Mouse (Mus musculus) thymus, adult 18-20 months (tissue): Measurements from ENCODE around the gene Igsf21.

Source experiments
- DNase-seq, 2 experiments: peaks; one replicate each; pipeline ENCODE4 v3.0.0; 2022; ENCODE audit warnings: mixed read lengths in 2 of 2

The Igsf21 gene

DNA sequence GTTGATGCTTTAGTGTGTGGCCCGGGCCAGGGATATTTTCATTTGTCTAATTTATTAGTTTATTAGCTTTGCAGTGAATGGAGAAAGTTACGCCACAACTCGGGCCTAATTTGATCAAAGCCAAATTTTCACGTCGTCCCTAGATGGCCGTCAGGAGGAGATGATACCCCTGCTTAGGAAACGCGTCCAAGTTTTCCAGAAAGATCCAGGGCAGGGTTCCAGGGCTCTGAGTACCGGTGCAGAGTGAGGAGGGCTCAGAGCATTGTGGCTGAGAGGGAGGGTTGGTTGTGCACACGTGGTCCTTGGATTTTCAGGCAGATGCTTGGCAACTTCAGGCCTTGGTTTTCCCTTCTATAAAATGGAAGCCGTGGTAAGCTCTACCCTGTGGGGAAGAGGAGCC lies 154.2 kb downstream of the Igsf21 start:
- DNase-seq: no peak

DNA sequence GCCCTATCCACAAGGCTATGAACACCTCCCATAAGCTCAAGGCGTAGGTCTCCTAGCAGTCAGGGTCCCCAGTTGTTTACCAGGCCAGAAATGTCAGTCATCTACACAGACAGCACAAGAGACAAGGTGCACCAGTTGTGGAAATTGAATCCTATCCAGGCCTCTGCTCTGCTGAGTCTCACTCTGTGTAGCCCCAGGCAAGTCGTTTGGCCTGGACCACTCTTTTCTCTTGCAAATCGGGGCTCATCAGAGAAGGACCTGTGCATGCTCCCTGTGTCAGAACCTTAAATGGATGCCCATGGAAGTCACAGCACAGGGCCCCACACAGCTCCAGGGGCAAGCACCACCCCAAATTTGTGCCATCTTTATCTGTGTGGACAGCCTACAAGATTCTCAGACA lies 154.9 kb downstream of the Igsf21 start:
- no peak for DNase-seq

DNA sequence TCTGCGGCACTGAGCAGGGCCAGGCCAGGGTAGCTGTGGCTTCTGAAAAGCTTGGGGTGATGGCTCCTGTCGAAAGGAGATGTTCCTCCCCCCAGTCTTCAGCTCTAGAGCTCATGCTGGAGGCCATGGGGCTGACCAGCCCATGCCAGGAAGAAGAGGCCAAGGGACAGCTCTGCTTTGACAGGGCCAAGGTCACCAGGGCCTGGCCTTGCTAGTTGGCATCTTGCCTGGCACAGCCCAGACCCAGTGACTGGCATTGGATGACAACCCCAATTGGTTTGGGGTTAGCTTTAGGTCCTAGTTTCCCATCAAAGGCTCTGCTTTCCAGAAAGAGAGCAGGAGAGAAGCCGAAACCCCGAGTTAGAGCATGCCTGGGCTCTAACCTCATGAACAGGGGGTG lies 156.9 kb downstream of the Igsf21 start:
- no peak for DNase-seq

DNA sequence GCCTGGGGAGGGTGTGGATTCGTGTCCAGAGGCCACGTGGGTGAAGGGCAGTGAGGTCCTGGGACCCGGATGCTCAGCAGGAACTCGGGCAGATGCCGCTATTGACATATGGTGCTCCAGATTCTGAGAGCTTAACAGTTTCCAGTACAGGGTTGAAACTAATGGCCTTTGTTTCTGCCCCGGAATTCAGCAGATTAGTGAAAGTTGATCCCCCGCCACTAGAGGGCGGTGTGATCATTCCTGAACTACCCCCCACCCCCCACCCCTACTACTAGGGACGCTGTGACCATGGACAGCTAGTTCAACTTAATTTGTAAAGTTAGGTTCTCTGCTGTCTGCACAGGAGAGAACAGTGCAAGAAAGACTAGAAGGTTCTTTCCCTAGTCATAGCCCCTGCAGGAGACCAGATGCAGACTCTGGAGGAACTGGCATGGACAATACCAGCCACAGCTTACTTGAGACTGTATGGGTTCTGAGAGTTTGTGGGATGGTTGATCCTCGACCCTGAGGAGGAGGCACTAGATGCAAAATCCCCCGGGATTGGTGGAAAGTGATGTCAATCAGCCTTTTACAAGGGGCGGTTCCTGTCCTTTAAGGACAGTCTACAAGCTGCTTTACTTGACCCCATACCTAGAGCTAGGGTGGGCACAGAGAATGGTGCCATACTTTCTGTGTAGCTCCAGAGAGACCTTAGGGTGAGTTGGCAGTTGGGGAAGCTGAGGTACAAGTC lies 157.7 kb downstream of the Igsf21 start:
- DNase-seq: no peak

DNA sequence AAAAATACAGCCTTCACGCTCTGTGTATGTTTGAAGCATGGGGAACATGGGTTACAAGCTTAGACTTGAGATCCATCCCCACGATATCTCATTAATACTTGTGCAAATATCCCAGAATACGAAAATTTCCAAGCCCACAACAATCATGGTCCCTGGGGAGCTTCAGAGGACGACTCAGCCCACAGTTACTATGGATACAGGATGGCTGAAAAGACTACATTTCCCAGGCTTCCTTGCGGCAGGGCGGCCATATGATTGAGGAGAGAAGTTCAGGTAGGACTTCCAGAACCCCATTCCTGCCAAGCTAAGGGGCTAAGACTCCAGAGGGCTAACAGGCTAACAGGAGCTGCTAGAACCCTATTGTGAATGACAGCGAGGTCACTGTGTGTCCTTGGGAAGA lies 160.4 kb downstream of the Igsf21 start:
- no peak for DNase-seq

DNA sequence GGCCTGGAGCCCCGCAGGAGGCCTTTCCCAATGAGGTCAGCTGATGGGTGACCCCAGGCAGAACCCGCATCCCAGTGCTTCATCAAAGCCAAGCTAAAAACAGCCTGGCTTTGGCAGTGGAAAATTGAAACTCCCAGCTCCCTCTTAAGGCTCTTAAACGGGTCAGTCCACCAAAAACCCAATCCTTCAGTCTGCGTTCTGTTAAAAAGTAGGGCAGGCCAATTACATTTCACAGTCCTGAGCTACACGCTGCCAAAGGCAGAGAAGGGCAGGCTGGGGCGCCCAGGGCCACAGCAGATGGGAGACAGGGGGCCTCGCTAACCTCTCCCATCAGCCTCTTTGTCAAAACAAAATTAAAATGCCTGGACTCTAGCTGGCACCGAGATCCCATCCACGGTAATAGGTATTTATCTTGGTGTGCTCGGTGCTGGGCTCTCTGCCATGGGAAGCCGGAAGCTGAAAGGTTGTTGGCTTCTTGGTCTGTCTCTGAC lies 162.0 kb downstream of the Igsf21 start:
- no peak for DNase-seq

DNA sequence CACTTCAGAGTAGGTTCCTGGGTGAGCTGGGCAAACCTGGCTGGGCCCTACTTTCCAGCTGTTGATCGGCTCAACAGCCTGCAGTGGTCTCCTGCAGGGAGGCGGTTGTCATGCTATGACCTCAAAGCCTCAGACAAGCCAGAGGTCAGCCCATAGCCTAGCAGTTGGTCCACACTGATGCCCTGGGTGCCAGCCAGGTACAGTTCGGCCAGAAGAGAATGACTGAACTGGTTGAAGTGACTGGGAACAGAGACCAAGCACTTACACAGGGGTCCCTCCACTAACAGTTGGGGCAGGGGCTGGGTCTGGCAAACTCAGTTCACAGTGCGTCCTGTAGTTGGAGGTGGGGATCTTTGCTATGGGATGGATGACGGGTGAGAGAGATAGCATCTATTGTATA lies 162.5 kb downstream of the Igsf21 start:
- no peak for DNase-seq

DNA sequence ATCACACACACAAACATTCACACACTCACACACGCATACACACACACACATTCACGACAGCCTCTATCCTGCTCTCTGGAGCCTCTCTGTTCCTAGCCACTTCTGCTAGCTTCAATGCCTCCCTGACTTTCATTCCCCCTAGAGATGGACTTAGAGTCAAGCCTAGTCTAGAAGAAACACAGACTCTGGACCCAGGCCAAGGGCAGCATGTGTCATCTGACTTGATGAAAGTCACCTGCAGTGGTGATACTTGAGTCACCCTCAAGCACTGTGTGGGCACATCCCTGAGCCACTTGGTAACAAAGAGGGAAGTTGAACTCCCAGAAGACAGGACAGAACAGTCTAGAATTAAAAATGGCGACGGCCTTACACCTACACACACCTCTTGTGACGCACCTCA lies 168.2 kb downstream of the Igsf21 start:
- no peak for DNase-seq

DNA sequence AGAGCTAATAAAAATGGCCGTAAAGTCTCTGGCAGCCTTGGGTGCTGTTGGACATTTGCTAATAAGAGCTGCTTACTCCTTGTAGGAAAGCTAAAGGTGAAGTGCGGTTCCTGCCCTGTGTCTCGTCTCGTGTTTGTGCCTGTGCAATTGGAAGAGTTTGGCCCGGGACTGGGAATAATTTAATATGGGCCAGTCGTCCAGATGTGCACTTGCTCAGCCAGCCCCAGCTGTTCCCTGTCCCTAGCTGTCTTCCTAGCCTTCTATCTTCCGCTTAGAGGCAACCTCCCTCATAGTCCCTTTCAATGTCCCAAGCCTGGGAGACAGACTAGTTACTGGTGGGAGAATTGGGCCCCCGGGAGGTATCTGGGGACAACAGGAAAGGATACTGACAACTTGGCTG lies 169.0 kb downstream of the Igsf21 start:
- no peak for DNase-seq

DNA sequence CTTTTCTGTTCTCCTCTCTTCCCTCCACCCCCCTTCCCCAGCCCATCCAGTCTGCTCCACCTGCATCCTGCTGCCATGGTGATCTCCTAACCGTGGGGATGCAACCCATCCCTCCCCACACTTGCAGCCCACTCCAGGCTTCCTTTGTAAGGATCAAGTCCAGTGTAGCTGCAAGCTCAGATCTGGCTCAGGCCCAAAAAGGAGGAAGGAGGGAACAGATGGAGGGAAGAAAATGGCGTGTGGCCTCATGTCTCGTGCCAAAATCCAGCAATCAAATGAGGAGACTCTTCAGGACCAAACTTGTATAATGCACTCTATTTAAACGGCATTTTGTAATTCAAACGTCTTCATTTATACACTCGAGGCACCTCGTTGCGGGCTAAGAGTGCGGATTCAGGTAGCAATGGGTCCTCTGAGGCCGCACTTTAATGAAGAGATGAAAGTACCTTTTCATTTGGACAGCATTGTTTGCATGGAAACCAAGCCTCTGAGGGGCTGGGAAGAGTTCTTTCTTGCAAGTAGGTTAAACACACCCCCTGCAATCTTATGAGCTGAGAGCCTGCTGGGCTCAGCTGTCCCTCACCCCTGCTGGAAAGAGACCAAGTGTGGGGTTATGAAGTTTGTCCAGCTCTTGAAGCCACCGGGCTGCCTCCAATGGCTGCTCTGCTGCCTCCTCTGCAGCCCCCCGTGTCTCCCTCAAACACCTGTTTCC lies 169.6 kb downstream of the Igsf21 start:
- DNase-seq: no peak

DNA sequence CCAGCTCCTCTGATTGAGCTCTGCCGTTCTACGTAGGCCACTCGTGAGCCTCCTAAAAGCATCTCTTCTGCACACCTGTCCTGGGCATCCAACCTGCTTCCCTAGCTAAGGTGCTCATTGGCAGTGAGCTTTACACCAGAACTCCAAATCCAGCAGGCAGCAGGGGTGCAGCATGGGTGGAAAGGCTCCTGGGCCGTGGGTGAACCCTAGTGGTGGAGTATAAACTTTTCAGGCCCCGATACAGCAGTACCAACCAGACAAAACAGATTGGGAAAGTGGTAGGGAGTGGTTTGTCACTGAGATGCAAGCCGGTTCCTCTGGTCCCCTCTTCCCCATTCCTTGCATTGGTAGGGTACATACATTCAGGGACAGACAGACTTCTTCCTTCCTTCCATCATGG lies 170.2 kb downstream of the Igsf21 start:
- no peak for DNase-seq

DNA sequence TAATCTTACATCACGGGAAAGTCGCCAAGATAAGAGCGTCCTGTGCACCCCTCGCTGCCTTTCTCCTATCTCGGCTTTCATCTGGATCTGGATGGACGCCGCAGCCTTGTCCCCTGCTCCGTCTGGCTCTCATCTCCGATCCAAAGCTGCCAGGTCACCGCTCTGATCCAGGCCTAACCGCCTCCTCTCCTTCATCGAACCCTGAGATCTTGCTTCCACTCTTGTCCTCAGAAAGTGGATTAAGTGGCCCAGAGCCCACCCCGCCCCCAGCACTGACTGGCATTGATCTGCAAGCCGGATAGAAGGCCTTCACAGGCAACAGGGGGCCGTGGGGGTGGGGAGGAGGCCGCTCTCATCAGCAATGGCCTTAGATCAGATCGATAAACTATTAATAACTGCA lies 175.5 kb downstream of the Igsf21 start:
- no peak for DNase-seq

DNA sequence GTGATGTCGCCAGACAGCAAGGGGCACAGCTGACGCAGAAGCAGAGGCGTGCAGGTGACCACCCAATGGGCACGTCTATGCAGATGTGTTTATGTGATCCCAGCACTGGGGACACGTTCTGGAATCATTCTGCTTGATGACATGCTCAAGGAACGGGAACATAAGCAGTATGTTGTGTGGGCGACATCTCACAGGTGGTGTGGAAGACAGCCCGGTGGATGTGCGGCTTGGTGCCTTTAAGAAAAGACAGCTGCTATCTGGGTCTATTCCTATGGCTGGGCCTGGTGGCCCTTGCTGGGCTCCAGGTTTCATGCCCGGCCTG lies 176.3 kb downstream of the Igsf21 start:
- DNase-seq: no peak

DNA sequence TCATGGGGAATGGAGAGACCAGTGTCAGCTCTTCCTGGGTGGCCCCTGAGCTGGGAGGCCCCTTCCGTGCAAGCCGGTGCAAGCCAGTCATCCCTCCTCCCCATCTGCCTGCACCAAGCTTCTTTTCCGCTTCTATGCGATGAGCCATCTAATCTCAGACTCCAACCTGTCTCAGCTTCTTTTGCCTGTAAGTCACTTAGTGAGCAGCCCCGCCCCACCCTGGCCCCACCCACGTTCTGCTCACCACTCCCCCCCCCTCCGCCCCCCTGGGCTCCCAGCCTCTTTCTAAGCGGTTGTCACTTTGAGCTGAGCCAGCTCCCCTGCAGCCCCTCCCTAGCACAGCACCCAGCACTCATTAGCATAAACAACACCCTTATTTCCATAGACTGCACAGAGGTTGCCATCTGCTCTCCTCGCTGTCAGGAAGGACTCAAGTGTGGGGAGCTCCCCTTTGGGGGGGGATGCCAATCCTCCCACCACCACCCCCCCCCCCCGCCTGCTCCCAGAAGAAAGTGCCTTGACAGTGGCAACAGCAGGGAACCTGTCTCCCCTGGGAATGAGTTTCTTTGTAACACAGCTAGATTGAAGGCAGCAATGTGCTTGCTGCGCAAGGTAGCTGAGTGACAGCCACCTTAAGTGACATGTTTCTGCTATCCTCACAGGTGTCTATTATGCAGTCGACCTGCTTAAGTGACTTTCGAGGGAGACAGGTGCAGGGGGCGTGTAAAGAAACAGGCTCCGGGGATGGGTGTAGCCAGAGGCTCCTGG lies 176.8 kb downstream of the Igsf21 start:
- DNase-seq: no peak

DNA sequence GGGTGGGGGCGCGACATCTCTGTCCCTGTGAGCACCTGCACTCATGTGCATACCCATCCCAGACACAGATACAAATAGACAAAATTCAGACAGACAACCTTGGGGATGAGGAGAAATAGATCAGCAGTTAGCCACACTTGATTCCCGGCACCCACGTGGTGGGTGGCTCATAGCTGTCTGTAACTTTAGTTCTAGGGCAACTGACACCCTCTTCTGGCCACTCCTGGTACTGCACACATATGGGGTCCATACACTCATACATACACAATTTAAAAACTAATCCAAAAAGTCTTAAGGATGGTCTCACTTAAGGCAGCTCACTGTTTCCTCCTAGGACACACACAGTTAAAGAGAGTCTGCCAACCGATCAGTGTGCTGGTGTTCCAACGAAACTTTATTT lies 178.1 kb downstream of the Igsf21 start:
- no peak for DNase-seq

DNA sequence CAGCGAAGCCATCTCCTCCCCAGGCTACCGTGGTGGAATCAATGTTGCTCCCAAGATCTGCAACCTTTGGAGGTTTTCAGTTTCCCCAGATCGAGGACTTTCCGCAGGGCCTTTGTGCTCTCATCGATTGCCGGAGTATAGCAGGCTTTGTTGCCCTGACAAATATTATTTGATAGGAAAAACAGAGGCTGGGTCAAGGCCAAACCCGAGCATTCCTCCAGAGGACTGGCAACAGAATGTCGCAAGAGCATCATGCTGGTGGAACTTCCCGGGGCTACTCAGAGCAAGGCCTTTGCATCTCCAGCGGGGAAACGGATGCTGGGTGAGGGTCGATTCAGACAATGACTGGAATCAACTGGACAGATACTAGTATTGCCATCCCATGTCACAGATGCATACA lies 180.6 kb downstream of the Igsf21 start:
- no peak for DNase-seq

DNA sequence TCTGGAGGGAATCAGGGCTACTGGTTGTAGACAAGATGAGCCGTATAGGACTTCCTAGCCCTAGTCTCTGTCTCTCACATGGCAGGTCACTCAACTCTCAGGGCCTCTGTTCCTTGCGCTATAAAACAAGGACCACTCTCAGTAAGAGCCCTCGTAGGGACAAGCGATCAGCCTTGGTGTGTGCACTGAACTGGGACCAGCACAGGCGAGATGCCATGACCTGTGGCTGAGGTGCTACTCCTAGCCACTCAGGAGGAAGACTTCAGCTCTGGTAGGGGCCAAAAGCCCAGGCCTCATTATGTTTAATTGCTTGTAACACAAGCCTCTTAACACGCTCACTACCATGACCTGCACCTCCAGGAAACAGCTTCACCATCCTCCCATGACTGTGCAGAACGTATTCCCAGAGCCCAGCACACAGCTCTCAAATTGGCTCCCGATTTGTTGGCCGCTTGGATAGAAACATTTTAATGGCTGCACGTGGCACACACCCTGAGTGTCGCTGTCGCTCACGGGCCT lies 183.4 kb downstream of the Igsf21 start:
- no peak for DNase-seq

DNA sequence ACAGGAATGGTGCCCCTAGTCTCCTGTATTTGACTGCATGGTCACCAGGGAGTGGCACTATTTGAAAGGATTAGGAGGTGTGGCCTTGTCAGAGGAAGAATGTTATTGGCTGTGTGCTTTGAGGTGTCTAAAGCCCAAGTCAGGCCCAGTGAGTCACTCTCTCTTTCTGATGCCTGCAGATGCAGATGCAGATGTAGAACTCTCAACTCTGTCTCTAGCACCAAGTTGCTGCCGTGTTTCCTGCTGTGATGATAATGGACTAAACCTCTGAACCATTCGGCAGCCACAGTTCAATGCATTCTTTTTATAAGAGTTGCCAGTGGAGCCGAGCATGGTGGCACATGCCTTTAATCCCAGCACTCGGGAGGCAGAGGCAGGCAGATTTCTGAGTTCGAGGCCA lies 186.3 kb downstream of the Igsf21 start:
- DNase-seq: no peak

DNA sequence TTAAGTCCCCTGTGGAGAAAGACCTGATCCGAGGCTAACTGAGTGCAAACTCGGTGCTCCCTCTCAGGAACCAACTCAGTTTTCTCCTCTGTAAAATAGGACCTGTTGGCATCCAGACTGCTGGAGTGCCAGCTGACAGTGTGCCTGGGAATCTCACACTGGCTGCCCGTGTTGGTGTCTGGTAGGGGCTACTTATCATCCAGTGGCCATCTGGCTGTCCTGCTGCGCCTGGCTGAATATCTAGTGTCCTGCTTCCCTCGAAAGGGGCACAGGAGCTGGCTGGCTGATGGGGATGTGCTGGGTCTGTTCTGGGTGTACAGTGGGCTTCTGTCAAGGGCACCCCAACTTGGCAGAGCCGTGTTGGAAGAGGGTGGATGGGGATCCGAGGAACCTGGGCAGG lies 193.5 kb downstream of the Igsf21 start:
- no peak for DNase-seq

DNA sequence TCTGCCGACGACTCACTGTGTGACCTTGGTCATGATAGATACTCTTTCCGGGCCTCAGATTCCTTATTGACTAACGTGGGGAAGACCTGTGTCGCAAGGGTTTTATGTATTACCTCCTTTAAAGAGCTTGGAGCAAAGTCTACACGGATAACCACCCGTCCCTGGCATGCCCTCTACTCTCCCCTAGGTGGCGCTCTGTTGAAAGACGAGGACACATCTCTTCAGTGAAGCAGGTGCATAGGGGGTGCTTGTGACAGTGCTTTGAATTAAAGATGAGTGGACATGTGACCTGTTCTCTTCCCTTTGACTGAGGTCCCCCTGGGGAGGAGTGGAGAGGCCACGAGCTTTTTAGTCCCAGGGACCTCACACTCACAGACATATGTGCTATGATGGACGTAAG lies 194.0 kb downstream of the Igsf21 start:
- DNase-seq: no peak

DNA sequence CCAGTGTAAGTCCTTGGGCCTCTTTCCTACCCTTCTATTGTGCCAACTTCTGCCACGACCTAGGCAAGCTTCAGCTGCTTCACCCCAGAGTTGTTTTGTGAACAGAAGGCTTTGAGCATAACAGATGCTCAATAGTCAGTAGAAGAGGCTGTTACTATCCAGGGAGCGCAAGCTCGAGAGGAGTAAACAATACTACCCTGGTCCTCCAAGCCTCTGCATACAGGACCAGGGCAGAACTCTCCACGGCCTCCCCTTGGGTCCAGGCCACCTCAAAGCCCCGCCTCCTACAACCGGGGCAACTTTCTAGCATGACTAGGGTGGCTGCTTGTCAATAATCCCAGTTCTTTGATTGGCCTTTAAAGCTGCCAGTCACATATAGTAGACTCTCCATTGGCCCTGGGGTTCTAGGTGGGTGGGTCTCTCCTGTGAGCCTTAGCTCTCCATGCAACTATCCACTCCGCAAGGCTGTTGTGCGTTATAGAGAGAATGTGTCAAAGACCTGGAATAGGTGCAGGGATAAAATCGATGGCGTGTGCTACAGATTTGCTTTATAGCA lies 198.7 kb downstream of the Igsf21 start:
- DNase-seq: no peak

DNA sequence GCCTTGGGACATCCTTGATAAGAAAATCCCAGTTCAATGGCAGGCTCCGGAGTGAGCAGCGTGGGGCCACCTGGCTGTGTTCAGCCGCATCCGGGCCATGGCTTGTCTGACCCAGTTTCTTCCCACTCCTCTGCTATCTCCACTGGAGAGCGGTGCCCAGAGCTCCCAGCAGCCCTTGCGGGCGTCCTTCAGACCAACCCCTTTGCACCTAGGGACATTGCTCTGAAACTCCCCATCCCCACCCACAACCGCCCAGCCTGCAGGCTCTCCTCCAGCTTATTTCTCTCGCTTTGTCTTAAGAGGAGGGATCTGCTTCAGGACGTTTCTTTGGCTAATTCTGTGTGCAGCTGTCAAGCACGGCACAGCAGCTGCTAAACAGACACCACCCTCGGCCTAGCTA lies 202.6 kb downstream of the Igsf21 start:
- DNase-seq: no peak

DNA sequence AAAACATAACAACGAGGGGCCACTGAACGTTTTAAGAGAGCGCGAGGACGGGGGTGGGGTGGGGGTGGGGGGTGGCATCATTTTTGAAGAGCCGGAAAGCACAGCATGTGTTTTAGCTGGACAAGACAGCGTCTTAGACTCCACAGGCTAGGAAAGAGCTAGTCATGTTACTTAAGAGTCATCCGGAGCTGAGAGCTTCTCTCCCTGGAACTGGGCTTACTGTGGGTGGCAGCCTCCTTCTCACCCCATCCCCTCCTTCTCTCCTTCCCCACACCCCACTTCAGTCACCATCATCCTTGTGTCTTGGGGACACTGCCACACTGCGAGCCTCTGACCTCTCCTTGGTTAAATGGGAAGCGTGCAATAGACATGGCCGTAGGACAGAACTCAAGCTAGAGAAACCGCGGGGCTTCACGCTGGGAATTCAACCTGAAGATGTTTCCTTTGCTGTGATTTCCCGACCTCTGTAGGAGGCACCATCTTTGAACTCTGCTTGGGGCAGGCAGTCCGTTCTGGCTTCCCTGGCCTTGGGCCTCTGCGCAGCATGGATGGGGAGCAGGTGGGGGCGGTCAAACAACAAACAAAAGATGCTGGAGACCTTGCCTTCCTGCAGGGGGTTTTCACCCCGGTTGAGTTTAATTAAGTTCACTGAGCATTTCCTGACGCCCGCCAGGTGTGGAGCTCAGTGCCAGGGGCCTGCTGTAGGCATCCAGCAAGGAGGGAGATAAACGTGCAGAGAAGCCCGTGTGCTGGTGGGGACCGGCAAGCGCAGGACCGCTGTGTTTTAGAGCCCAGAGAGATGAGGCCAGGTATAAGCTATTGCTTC lies 207.8 kb downstream of the Igsf21 start:
- no peak for DNase-seq
